Mouse (Mus musculus): ENCODE measurements around the gene Bag5. TPM values are rescaled to one million over a fixed set of nuclear protein-coding genes. Genes with fewer than 3 reads are reported as not detected.

The Bag5 gene
- polyA plus RNA-seq, 1 experiment from 2014 or later: 51.4 TPM

GRCm38 (mm10) chr12:111710091-111710490 is 3.0 kb downstream of the Bag5 start:
- Histone ChIP-seq H3K4me2 (no peak overlapping the region), H3K27ac (no peak overlapping the region), H3K36me3 (peaks cover 46% of the 10 kb centered on the region), H3K9ac (no peak overlapping the region), H3K9me3 (replicated peaks) (no peaks in the 10 kb centered on the region), H3K27me3 (no peaks in the 10 kb centered on the region), H3K4me1 (peaks cover 37% of the 10 kb centered on the region), H3K4me3 (replicated peaks) (no peak overlapping the region)
- no peak for ATAC-seq (replicated peaks; ENCODE audit: low FRiP score)
- 91% methylated on average over 10 of the region's 10 CpGs for WGBS

GRCm38 (mm10) chr12:111708181-111708580 is 4.9 kb downstream of the Bag5 start:
- 0 out of 2 replicates have a peak overlapping the region, but pooled peaks have one; percentile 8 for H3K27ac ChIP-seq
- peaks cover 46% of the 10 kb centered on the region for H3K36me3 ChIP-seq
- no peak for ATAC-seq (replicated peaks; ENCODE audit: low FRiP score)
- H3K9me3 ChIP-seq (replicated peaks): no peaks in the 10 kb centered on the region
- H3K4me2 ChIP-seq: no peak overlapping the region
- no peak overlapping the region for H3K9ac ChIP-seq
- WGBS: 77% methylated on average over 4 of the region's 4 CpGs
- peaks cover 29% of the 10 kb centered on the region for H3K4me1 ChIP-seq
- no peaks in the 10 kb centered on the region for H3K27me3 ChIP-seq
- no peak overlapping the region for H3K4me3 ChIP-seq (replicated peaks)

DNA sequence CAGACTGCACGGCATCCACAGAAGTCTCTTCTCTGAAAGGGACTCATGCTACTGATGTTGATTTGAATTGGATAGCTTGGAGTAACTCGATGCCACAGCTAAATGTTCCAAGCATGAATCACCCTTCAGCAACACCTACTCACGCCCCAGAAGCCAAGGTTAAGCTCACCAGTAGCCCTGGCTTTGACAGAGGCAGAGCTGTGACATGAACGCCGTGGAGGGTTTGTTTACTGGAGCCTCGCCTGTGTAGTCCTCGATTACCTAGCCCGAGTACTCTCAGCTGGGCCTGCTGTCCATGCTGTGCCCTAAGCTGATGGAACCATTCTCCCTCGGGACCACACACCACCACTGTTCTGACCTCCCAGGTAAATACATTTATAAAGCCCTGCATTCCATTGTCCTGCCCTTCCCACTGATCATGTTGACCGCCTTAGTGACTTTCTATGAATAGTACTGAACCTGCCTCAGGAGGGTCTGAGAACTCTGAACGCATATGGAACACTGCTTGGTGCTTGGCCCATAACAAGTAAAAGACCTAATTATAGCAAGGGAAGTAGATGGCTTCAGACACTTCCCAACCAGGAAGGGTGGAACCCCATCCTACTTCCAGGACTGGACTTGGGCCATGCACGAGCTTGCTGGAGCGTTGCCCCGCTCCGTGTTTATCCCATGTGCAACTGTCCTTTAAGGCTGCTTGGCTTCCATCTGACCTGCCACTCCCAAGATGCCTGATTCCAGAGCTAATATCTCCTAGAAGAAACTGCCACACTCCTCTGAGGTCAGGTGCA is 7.7 kb downstream of the Bag5 start:
- H3K36me3 ChIP-seq: peaks cover 37% of the 10 kb centered on the region
- H3K9me3 ChIP-seq (replicated peaks): no peaks in the 10 kb centered on the region
- peak overlapping the region; percentile 28 for H3K27ac ChIP-seq
- no peak overlapping the region for H3K9ac ChIP-seq
- ATAC-seq (replicated peaks; ENCODE audit: low FRiP score): peak; percentile 41; the same call in 1 of the 2 replicates
- no peak overlapping the region for H3K4me3 ChIP-seq (replicated peaks)
- H3K27me3 ChIP-seq: no peaks in the 10 kb centered on the region
- WGBS: 45% methylated on average over 15 of the region's 15 CpGs
- peaks cover 20% of the 10 kb centered on the region for H3K4me1 ChIP-seq
- no peak overlapping the region for H3K4me2 ChIP-seq

- H3K4me3 ChIP-seq (replicated peaks): no peak overlapping the region
- H3K27ac ChIP-seq: peak overlapping the region; percentile 28
- H3K36me3 ChIP-seq: peaks cover 29% of the 10 kb centered on the region
- no peak overlapping the region for H3K4me2 ChIP-seq
- H3K9ac ChIP-seq: no peak overlapping the region
- ATAC-seq (replicated peaks; ENCODE audit: low FRiP score): peak; percentile 44
- 32% methylated on average over 9 of the region's 9 CpGs for WGBS
- no peaks in the 10 kb centered on the region for H3K27me3 ChIP-seq
- H3K9me3 ChIP-seq (replicated peaks): no peaks in the 10 kb centered on the region
- H3K4me1 ChIP-seq: peaks cover 20% of the 10 kb centered on the region
Measured at GRCm38 (mm10) chr12:111704609-111705008, 8.4 kb downstream of the Bag5 start.

DNA sequence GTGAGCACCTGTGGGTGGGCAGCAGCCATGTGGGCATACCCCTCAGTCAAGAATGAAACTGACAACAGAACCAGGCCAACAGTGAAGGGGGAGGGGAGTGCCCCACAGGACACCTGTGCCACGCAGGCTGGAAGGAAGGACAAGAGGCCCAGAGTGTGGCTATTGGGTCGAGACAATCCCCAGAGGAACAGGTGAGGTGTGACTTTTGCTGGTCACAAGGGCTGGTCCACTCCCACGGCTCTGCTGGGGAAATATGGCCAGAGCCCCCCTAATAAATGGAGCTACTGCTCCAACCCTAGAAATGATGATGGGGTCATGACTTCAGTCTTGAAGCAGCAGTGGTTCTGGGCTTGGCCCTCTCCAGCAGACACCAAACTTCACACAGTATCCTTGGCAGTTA is 9.8 kb downstream of the Bag5 start:
- ATAC-seq (replicated peaks; ENCODE audit: low FRiP score): no peak
- H3K4me2 ChIP-seq: no peak overlapping the region
- H3K36me3 ChIP-seq: peaks cover 16% of the 10 kb centered on the region
- H3K9ac ChIP-seq: no peak overlapping the region
- H3K4me1 ChIP-seq: peaks cover 20% of the 10 kb centered on the region
- H3K27ac ChIP-seq: no peak overlapping the region
- WGBS: 51% methylated on average over 3 of the region's 3 CpGs
- no peak overlapping the region for H3K4me3 ChIP-seq (replicated peaks)
- no peaks in the 10 kb centered on the region for H3K27me3 ChIP-seq
- no peaks in the 10 kb centered on the region for H3K9me3 ChIP-seq (replicated peaks)

DNA sequence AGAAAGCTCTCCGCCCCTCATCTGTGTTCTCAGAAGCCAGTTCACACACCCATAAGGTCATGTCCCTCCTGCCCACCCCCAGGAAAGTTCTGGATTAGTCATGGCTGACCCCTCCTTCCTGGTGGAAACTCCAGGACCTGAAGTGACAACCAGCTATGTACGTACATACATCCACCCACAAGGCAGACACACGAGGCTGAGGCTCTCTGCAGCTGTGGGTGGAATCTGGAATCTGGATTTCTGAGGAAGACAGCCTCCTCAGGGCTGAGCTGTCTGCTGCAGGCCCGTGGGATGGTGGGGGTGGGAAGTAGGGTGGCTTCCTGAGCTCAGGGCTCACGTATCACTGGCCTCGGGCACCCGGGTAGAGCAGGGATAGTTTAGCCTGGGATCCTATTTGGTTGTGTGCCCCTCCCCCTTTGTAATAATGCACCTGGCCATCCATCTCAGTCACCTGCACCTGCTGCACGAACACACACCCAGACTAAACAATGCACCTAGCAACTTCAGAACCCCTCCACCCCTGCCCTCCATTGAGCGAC is 12.1 kb downstream of the Bag5 start:
- 47% methylated on average over 9 of the region's 9 CpGs for WGBS
- no peaks in the 10 kb centered on the region for H3K27me3 ChIP-seq
- ATAC-seq (replicated peaks; ENCODE audit: low FRiP score): no peak
- peaks cover 15% of the 10 kb centered on the region for H3K4me1 ChIP-seq
- H3K27ac ChIP-seq: no peak overlapping the region
- H3K9ac ChIP-seq: no peak overlapping the region
- no peak overlapping the region for H3K4me2 ChIP-seq
- H3K36me3 ChIP-seq: no peaks in the 10 kb centered on the region
- no peak overlapping the region for H3K4me3 ChIP-seq (replicated peaks)
- no peaks in the 10 kb centered on the region for H3K9me3 ChIP-seq (replicated peaks)

GRCm38 (mm10) chr12:111699542-111699941 is 13.5 kb downstream of the Bag5 start:
- Histone ChIP-seq H3K4me2 (no peak overlapping the region), H3K9ac (no peak overlapping the region), H3K9me3 (replicated peaks) (no peaks in the 10 kb centered on the region), H3K27me3 (no peaks in the 10 kb centered on the region), H3K36me3 (no peaks in the 10 kb centered on the region), H3K27ac (no peak overlapping the region), H3K4me1 (peaks cover 11% of the 10 kb centered on the region), H3K4me3 (replicated peaks) (no peak overlapping the region)
- no peak for ATAC-seq (replicated peaks; ENCODE audit: low FRiP score)
- 79% methylated on average over 4 of the region's 4 CpGs for WGBS

DNA sequence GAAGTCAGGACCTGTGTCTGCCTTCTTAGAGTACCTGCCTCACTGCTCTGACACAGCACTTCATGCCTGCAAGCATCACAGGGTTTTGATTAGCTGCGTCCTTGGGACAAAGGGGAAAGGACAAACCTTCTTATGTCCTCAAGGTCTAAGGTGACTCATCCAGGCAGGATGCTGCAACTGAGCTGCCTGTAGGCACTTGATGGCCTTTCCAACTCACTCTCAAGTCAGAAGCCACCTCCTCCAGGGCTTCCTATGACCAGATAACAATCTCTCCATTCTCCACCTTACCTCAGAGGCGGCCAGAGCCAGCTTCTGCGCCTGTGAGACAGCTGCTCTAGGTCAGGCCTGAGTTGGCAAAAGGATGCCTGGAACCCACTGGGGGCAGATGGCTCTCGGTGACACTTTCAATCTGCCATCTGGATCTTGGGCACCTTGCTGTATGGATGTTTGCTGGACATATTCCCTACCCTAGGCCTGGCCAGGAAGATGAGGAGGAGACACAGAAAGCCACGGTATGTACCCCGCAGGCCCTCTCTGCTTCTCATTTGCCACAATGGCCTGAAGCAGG is 14.6 kb downstream of the Bag5 start:
- Histone ChIP-seq H3K27ac (no peak overlapping the region), H3K4me1 (peaks cover 21% of the 10 kb centered on the region), H3K36me3 (no peaks in the 10 kb centered on the region), H3K4me3 (replicated peaks) (no peak overlapping the region), H3K9ac (no peak overlapping the region), H3K4me2 (no peak overlapping the region), H3K9me3 (replicated peaks) (no peaks in the 10 kb centered on the region), H3K27me3 (no peaks in the 10 kb centered on the region)
- ATAC-seq (replicated peaks; ENCODE audit: low FRiP score): no peak
- 84% methylated on average over 6 of the region's 6 CpGs for WGBS

GRCm38 (mm10) chr12:111697708-111698107 is 15.3 kb downstream of the Bag5 start:
- no peak overlapping the region for H3K4me2 ChIP-seq
- H3K27ac ChIP-seq: no peak overlapping the region
- H3K4me3 ChIP-seq (replicated peaks): no peak overlapping the region
- no peak for ATAC-seq (replicated peaks; ENCODE audit: low FRiP score)
- no peak overlapping the region for H3K9ac ChIP-seq
- WGBS: 64% methylated on average over 4 of the region's 4 CpGs
- no peaks in the 10 kb centered on the region for H3K27me3 ChIP-seq
- H3K36me3 ChIP-seq: no peaks in the 10 kb centered on the region
- peaks cover 28% of the 10 kb centered on the region for H3K4me1 ChIP-seq
- H3K9me3 ChIP-seq (replicated peaks): no peaks in the 10 kb centered on the region

DNA sequence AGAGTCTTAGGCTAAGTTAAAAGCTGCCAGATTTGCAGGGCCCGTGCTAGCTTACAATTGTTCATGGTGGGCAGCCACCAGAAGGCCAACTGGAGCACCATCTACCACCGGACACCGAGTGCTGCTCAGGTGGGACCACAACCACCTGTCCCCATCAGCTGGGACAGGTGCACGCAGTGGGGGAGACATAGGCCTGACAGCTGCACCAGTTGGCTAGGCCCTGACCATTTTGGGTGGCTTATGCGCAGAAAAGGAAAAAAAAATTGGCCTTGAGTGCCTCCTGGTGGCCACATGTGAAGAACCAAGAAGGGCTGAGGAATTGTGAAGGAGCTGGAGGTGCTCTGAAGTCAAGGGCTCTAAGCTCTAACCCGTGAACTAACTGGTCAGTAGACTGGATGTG is 16.8 kb downstream of the Bag5 start:
- 26% methylated on average over 6 of the region's 6 CpGs for WGBS
- H3K4me1 ChIP-seq: peaks cover 42% of the 10 kb centered on the region
- H3K27ac ChIP-seq: no peak overlapping the region
- no peaks in the 10 kb centered on the region for H3K36me3 ChIP-seq
- no peak overlapping the region for H3K4me2 ChIP-seq
- H3K9ac ChIP-seq: no peak overlapping the region
- H3K4me3 ChIP-seq (replicated peaks): no peak overlapping the region
- ATAC-seq (replicated peaks; ENCODE audit: low FRiP score): no peak
- H3K27me3 ChIP-seq: no peaks in the 10 kb centered on the region
- no peaks in the 10 kb centered on the region for H3K9me3 ChIP-seq (replicated peaks)

DNA sequence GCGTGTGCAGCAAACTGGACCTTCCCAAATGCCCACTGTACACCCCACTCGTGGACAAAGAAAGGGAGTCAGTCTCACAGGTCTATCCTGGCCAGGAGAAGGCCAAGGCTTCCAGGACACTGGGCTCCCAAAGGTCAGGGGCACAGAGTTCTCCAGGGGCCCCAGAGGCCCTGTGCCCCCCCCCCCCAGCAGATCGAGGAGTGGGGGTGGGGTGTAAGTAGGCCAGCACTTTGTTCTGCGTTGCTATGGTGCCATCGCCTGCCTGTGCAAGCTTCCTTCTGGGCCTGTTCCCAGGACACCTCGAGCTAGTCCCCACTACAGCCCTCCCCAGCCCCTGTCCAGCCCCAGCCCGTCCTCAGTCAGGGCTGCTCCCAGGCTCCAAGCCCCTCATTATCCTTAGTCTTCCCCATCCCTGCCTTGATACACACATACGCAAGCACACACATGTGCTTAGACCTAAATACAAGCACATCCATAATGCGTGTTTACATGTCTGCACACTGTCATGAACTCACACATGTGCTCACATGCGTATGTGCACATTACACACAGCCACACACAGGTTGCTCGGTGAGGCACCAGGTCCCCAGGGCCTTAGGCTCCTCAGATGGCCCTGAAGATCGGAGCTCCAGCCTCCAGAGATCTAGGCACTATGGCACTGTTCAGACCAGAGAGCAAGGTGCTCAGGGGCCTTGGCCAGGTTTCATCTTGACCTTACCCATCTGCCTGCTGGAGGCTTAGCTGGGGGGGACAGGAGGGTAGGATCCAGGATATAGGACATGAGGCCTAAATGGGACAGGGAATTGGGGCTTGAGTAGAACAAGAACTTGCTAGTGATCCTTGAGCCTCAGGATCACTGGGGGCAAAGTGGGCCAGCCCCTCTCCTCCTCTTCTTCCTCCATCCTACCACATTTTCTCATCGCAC is 17.9 kb downstream of the Bag5 start:
- H3K4me2 ChIP-seq: 0 out of 2 replicates have a peak overlapping the region, but pooled peaks have one; percentile 37
- H3K27ac ChIP-seq: peak overlapping the region; percentile 71
- WGBS: 59% methylated on average over 13 of the region's 13 CpGs
- no peaks in the 10 kb centered on the region for H3K36me3 ChIP-seq
- ATAC-seq (replicated peaks; ENCODE audit: low FRiP score): no peak
- H3K27me3 ChIP-seq: no peaks in the 10 kb centered on the region
- peaks cover 47% of the 10 kb centered on the region for H3K4me1 ChIP-seq
- no peaks in the 10 kb centered on the region for H3K9me3 ChIP-seq (replicated peaks)
- no peak overlapping the region for H3K4me3 ChIP-seq (replicated peaks)
- H3K9ac ChIP-seq: no peak overlapping the region

Measured in kidney, embryonic 15.5 days (tissue).